In the genomic region with DNA sequence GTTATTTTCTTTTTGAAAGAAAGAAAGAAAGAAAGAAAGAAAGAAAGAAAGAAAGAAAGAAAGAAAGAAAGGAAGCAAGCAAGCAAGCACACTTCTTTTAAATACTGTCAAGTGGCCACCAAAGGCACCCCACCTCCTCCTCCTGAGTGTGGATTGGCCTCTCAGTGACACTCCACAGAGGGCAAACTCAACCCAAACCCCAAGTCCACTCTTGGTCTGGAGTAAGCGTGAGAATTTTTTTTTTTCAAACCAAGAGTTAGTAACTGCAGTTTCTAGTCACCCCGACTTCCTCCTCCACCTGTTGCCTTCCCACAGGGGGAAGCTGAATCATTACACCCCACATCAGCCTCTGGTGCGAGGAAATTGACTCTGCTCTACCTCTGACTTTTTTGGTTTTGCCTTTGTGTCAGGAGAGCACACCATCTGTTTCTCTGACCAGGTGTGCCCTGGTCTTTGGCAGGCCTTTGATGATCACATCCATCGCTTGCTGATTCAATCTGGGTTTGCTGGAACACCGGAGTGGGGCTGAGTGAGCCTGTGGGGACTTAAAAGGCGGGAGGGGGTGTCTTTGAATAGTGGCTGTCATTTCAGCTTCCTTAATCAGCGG, we compare ENCODE assay signal across 8 mouse cellular contexts.
DNase-seq lines count a peak whose midpoint lies in the region; ATAC-seq lines count a peak whose summit lies in the region.

No protein-coding gene starts in this region.

- peaks cover 43% of the 10 kb centered on the region for H3K4me1 ChIP-seq in midbrain, embryonic 15.5 days

- DNase-seq in kidney, adult 18-20 months, result peak; percentile 38
- DNase-seq in kidney, adult 11 months, result no peak
- DNase-seq in CD4-positive, CD25-positive, alpha-beta regulatory T cell, adult 2 months (ENCODE audit: low read depth, low spot score), result peak; percentile 33
- DNase-seq in ovary, postnatal 10 days (ENCODE audit: low spot score), result no peak
- DNase-seq in retina, embryonic 14.5 days (ENCODE audit: low spot score), result no peak

- 0 out of 2 replicates have a peak, but pooled peaks have one; percentile 15 for ATAC-seq in common myeloid progenitor, adult 5-6 weeks (replicated peaks; ENCODE audit: low read depth, poor library complexity, severe bottlenecking)
- no peak for ATAC-seq in midbrain, embryonic 15.5 days (replicated peaks)
- no peak for ATAC-seq in megakaryocyte-erythroid progenitor cell, adult 5-6 weeks (replicated peaks; ENCODE audit: low FRiP score, low TSS enrichment, poor library complexity, severe bottlenecking)

- no peak overlapping the region for H3K9ac ChIP-seq in midbrain, embryonic 15.5 days

- H3K36me3 ChIP-seq in midbrain, embryonic 15.5 days (replicated peaks), result no peaks in the 10 kb centered on the region

- WGBS in midbrain, embryonic 15.5 days, result 68% methylated on average over 7 of the region's 7 CpGs

- no peak overlapping the region for H3K4me3 ChIP-seq in midbrain, embryonic 15.5 days

- H3K9me3 ChIP-seq in midbrain, embryonic 15.5 days, result no peaks in the 10 kb centered on the region

- no peaks in the 10 kb centered on the region for H3K27me3 ChIP-seq in midbrain, embryonic 15.5 days (replicated peaks)

- H3K27ac ChIP-seq in midbrain, embryonic 15.5 days, result no peak overlapping the region

- peak overlapping the region; percentile 35 for H3K4me2 ChIP-seq in midbrain, embryonic 15.5 days

Comparison
In these comparisons a context has a peak if more than half of its experiments do, and no peak if none do; other contexts are left out.
1. DNase-seq: peak in kidney, adult 18-20 months (single experiment) and CD4-positive, CD25-positive, alpha-beta regulatory T cell, adult 2 months (single experiment); none in kidney, adult 11 months (single experiment), ovary, postnatal 10 days (single experiment) and retina, embryonic 14.5 days (single experiment).